Mouse (Mus musculus) B cell, adult 67 days (primary cell): ENCODE data around the gene Hsdl2. TPM values are rescaled to one million over a fixed set of nuclear protein-coding genes. Genes with fewer than 3 reads are reported as not detected.

Experiments
- total RNA-seq, 2 experiments: library from RNA; stranded (reverse); gene quantifications; 4 replicates each; pipeline ENCODE4 v1.2.4; 2023

Gene Hsdl2
- total RNA-seq, result 10 to 100 TPM; 15.3 to 19.7 TPM

DNA sequence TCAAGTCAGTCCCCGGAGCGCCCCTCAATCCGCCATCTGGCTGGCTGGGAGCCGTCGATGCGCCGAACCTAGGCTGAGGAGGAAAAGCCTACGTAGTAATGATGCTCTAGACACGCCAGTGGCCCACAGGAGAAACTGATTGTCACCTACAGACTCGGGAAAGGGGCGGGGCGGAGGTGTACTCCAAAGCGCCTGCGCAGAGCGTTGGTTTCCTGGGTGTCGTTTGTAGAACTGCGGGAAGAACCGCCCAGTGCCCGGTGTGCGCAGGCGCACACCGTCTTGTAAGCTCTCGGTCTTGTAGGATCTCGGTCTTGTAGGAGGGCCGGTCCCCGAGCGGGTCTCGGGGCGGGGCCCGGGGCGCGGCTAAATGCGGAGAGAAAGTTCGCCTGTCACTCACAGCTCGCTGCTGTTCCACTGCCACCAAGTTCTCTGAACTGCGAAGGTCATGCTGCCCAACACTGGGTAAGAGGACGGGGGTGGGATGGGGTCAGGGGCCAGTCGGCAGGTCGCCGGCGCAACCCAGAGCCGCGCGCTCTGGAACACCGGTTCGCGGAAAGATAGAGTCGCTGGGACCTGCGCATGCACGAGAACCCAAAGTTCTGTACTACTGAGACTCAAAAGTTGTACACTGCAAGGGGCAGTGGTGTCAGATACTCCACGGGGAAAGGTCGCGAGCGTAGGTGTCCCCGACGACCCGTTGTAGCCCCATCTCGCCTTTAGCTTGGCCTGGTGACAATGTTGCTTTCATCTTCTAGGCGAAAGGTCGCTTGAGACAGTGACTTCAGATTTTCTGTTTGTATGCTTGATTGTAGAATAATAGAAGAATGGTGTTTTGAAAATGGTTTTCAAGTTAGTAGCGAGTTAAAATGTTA lies at the start of gene Hsdl2:
Hsdl2 (plus strand) TSS at position 250 of the 872 bp plus-strand sequence.

DNA sequence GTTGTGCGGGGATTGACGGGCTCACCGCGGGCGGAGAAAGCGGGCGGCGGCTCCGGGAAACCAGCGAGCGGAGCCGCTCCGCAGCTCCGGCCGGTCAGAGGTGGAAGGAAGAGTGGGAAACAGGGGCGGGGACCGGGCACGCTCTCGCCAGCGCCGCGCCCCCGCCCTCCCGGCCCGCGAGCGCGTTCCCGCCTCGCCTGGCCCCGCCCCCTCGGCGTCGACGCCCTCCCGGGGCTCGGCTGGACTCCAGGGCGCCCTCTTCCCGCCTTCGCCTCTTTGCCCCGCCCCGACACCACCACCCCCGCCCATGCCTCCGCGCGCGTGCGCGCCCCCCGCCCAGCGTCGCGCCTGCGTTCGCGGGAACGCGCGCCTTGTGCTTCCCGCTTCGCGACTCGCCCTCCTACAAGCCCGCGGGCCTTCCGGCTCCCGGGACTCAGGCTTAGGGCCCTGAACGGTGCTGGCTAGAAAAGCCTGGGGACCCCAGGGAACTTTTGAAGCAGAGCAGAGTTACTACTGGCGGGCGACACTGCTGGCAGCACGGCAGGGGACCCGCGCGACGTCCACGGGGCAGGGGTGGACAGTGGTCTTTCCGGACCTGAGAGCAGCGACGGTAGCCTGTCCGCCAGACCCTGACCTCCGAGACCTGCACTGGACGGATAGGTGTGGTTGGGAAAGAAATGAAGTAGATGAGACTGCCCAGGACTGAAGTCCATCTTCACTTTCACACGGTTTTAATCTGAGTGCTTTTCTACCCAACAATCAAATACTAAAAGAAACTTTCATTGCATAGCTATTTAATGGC lies 32.0 kb upstream of the Hsdl2 start, which contains the start of gene Ptbp3:
Ptbp3 (minus strand) TSS at position 190 of the 802 bp plus-strand sequence.

DNA sequence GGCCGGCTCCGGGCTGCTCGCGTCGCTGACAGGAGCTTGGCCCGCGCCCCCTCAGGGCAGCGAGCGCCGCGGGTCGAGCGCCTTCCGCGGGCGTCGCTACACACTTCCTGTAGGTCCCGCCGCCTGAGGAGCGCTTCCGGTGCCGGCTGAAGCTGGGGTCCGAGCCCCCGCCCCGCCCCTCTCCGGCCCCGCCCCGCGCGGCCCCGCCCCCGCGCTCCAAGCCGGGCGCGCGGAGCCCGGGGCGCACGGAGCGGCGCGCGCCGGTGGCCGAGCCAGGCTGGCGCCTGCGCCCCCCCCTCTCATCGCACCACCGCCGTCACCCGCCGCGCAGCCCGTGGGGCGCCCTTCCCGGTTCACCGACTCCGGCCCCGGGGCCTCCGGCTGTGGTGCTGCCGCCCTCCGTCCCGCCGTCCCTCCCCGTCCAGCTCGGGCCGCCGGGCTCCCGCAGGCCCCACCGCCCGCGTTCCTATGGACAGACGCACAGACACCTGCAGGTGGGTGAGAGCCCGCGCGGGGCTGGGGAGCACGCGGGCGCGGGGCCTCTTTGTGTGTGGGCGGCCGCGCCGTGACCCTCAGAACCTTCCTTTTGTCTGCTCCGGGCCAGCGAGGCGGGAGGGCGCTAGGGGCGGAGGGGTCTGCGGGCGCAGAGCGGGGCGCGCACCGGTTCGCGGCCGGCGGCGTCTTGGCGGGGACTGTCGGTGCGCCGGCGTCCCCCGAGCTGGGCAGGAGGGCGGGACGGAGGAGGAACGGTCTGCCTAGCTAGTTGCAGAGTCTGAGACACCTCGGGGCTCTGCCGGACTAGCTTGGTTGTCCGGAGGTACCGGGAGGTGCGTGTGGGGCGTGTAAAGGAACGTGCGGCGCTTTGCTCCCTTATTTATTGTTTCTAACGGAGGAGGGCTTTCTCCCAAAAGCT lies 44.9 kb downstream of the Hsdl2 start, which contains the start of gene E130308A19Rik:
E130308A19Rik (plus strand) TSS at position 214 of the 913 bp plus-strand sequence.

Other genes starting within 250 kb of the Hsdl2 start
- 10 to 100 TPM; 86.2 to 87.3 TPM for gene Susd1, start 142.9 kb upstream of the Hsdl2 start, total RNA-seq
- gene Ptbp3, start 32.2 kb upstream of the Hsdl2 start, total RNA-seq, result 100 to 1,000 TPM; 323 to 324 TPM
- 10 to 100 TPM; 20.3 to 20.6 TPM for gene E130308A19Rik, start 44.6 kb downstream of the Hsdl2 start, total RNA-seq
- gene Inip, start 220.0 kb downstream of the Hsdl2 start, total RNA-seq, result 10 to 100 TPM; 40.7 to 46.8 TPM
- gene Snx30, start 224.3 kb downstream of the Hsdl2 start, total RNA-seq, result 100 to 1,000 TPM; 109 to 112 TPM